Mouse (Mus musculus): ENCODE measurements around the gene Sf3b6. TPM values are rescaled to one million over a fixed set of nuclear protein-coding genes. Genes with fewer than 3 reads are reported as not detected.
A peak's percentile ranks its signal among the peaks of the same experiment; 100 is the strongest.

Gene Sf3b6
- polyA plus RNA-seq, 1 experiment, result 137 TPM

GRCm38 (mm10) chr12:4863654-4864337 is 46.5 kb downstream of the Sf3b6 start:
- Histone ChIP-seq H3K4me3 (replicated peaks; ENCODE audit: insufficient read depth, low read depth, low read length) (no peak overlapping the region), H3K4me1 (ENCODE audit: control insufficient read depth, insufficient read depth, low read length) (peaks cover 4% of the 10 kb centered on the region; the same call in 1 of the 2 replicates), H3K27me3 (ENCODE audit: control insufficient read depth, insufficient read depth, low read length) (no peaks in the 10 kb centered on the region), H3K27ac (ENCODE audit: insufficient read depth, low read length) (no peak overlapping the region)
- WGBS, result 51% methylated on average over 4 of the region's 4 CpGs
- DNase-seq, result peak; percentile 40 to 70
- TF ChIP-seq POLR2A (IDR thresholded peaks at IDR 0.05; ENCODE audit: borderline replicate concordance, insufficient read depth, low read length) (no peak), CTCF (IDR thresholded peaks at IDR 0.05; ENCODE audit: borderline replicate concordance, insufficient read depth, low read depth, low read length) (no peak)

GRCm38 (mm10) chr12:4864338-4864690 is 47.0 kb downstream of the Sf3b6 start:
- DNase-seq, result no peak
- WGBS, result 77% methylated on average over 4 of the region's 4 CpGs

GRCm38 (mm10) chr12:4868924-4869323 is 51.6 kb downstream of the Sf3b6 start:
- TF ChIP-seq CTCF (IDR thresholded peaks at IDR 0.05; ENCODE audit: borderline replicate concordance, insufficient read depth, low read depth, low read length) (no peak), POLR2A (IDR thresholded peaks at IDR 0.05; ENCODE audit: borderline replicate concordance, insufficient read depth, low read length) (no peak)
- 81% methylated on average over 8 of the region's 8 CpGs for WGBS
- Histone ChIP-seq H3K4me3 (replicated peaks; ENCODE audit: insufficient read depth, low read depth, low read length) (no peak overlapping the region), H3K27ac (ENCODE audit: insufficient read depth, low read length) (no peak overlapping the region), H3K4me1 (ENCODE audit: control insufficient read depth, insufficient read depth, low read length) (peaks cover 3% of the 10 kb centered on the region; the same call in 1 of the 2 replicates), H3K27me3 (ENCODE audit: control insufficient read depth, insufficient read depth, low read length) (no peaks in the 10 kb centered on the region)
- DNase-seq, result no peak

More at GRCm38 (mm10) chr12:4864338-4864690, 47.0 kb downstream of the Sf3b6 start:
- peaks cover 4% of the 10 kb centered on the region; the same call in 1 of the 2 replicates for H3K4me1 ChIP-seq (ENCODE audit: control insufficient read depth, insufficient read depth, low read length)
- no peak overlapping the region for H3K27ac ChIP-seq (ENCODE audit: insufficient read depth, low read length)
- TF ChIP-seq POLR2A (IDR thresholded peaks at IDR 0.05; ENCODE audit: borderline replicate concordance, insufficient read depth, low read length), result no peak
- no peak for TF ChIP-seq CTCF (IDR thresholded peaks at IDR 0.05; ENCODE audit: borderline replicate concordance, insufficient read depth, low read depth, low read length)
- H3K27me3 ChIP-seq (ENCODE audit: control insufficient read depth, insufficient read depth, low read length), result no peaks in the 10 kb centered on the region
- H3K4me3 ChIP-seq (replicated peaks; ENCODE audit: insufficient read depth, low read depth, low read length), result no peak overlapping the region

GRCm38 (mm10) chr12:4871260-4871659 is 53.9 kb downstream of the Sf3b6 start:
- WGBS, result 92% methylated on average over 5 of the region's 5 CpGs
- H3K27me3 ChIP-seq (ENCODE audit: control insufficient read depth, insufficient read depth, low read length), result no peaks in the 10 kb centered on the region

DNA sequence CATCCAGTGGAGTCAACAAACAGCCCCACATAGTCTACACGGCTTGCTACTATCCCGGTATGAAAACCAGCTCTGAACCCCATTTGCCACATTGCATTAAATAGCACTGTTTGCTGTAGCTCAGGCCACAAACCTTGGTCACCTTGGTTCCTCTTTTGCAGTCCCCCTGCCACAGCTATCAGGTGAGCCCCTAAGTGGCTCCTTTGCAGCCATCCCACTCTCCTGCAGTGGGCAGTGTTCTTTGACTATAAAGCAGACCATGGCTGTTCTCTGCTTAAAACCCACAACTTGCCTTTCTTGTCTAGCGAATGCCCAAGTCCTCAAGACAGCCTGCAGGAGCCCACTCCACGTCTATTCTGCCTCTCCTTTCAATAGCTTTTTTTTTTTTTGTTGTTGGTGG is 54.9 kb downstream of the Sf3b6 start:
- H3K27me3 ChIP-seq (ENCODE audit: control insufficient read depth, insufficient read depth, low read length), result no peaks in the 10 kb centered on the region
- WGBS, result 61% methylated on average over 4 of the region's 4 CpGs
- H3K27ac ChIP-seq (ENCODE audit: insufficient read depth, low read length), result no peak overlapping the region
- H3K4me3 ChIP-seq (replicated peaks; ENCODE audit: insufficient read depth, low read depth, low read length), result no peak overlapping the region
- H3K4me1 ChIP-seq (ENCODE audit: control insufficient read depth, insufficient read depth, low read length), result 0 out of 2 replicates have a peak, but pooled peaks cover 3% of the 10 kb centered on the region
- TF ChIP-seq CTCF (IDR thresholded peaks at IDR 0.05; ENCODE audit: borderline replicate concordance, insufficient read depth, low read depth, low read length), result no peak
- no peak for DNase-seq

More at GRCm38 (mm10) chr12:4871260-4871659, 53.9 kb downstream of the Sf3b6 start:
- Histone ChIP-seq H3K27ac (ENCODE audit: insufficient read depth, low read length) (no peak overlapping the region), H3K4me1 (ENCODE audit: control insufficient read depth, insufficient read depth, low read length) (0 out of 2 replicates have a peak, but pooled peaks cover 3% of the 10 kb centered on the region), H3K4me3 (replicated peaks; ENCODE audit: insufficient read depth, low read depth, low read length) (no peak overlapping the region)
- no peak for DNase-seq
- TF ChIP-seq CTCF (IDR thresholded peaks at IDR 0.05; ENCODE audit: borderline replicate concordance, insufficient read depth, low read depth, low read length) (no peak), POLR2A (IDR thresholded peaks at IDR 0.05; ENCODE audit: borderline replicate concordance, insufficient read depth, low read length) (no peak)

DNA sequence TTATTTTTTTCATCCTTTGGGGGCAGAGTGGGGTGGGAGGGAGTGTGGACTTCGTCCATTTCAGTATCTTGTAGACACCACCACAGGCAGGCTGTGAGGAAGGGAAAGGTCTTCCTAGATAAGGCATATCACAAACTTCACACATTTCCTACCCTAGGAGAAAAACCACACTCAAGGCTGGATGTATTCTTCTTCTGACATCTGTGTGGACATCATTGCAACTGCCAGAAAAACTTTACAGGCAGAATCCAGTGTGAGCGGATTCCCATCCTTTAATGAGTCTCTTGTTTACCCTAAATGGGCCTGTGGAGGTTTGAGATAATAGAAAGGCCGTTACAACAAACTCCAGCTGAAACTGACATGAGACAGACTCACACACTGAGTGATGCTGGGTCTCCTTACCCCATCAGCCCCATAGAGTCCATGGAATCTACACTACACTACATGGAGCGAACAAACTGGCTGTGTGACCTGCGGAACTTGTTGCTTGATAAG is 55.7 kb downstream of the Sf3b6 start:
- no peaks in the 10 kb centered on the region for H3K27me3 ChIP-seq (ENCODE audit: control insufficient read depth, insufficient read depth, low read length)
- no peak overlapping the region for H3K4me3 ChIP-seq (replicated peaks; ENCODE audit: insufficient read depth, low read depth, low read length)
- no peak overlapping the region for H3K27ac ChIP-seq (ENCODE audit: insufficient read depth, low read length)
- TF ChIP-seq POLR2A (IDR thresholded peaks at IDR 0.05; ENCODE audit: borderline replicate concordance, insufficient read depth, low read length) (no peak), CTCF (IDR thresholded peaks at IDR 0.05; ENCODE audit: borderline replicate concordance, insufficient read depth, low read depth, low read length) (no peak)
- WGBS, result 89% methylated on average over 5 of the region's 5 CpGs
- H3K4me1 ChIP-seq (ENCODE audit: control insufficient read depth, insufficient read depth, low read length), result 0 out of 2 replicates have a peak, but pooled peaks cover 3% of the 10 kb centered on the region
- DNase-seq, result no peak

- 0 out of 2 replicates have a peak, but pooled peaks cover 3% of the 10 kb centered on the region for H3K4me1 ChIP-seq (ENCODE audit: control insufficient read depth, insufficient read depth, low read length)
- H3K4me3 ChIP-seq (replicated peaks; ENCODE audit: insufficient read depth, low read depth, low read length), result no peak overlapping the region
- H3K27me3 ChIP-seq (ENCODE audit: control insufficient read depth, insufficient read depth, low read length), result no peaks in the 10 kb centered on the region
- TF ChIP-seq CTCF (IDR thresholded peaks at IDR 0.05; ENCODE audit: borderline replicate concordance, insufficient read depth, low read depth, low read length) (no peak), POLR2A (IDR thresholded peaks at IDR 0.05; ENCODE audit: borderline replicate concordance, insufficient read depth, low read length) (no peak)
- H3K27ac ChIP-seq (ENCODE audit: insufficient read depth, low read length), result no peak overlapping the region
- WGBS, result 82% methylated on average over 6 of the region's 6 CpGs
- DNase-seq, result no peak
Measured at GRCm38 (mm10) chr12:4873531-4873930, 56.2 kb downstream of the Sf3b6 start.

Measured in cerebellum, adult 2 months (tissue).